Mouse (Mus musculus): ENCODE results near the gene Esrrg.

DNA sequence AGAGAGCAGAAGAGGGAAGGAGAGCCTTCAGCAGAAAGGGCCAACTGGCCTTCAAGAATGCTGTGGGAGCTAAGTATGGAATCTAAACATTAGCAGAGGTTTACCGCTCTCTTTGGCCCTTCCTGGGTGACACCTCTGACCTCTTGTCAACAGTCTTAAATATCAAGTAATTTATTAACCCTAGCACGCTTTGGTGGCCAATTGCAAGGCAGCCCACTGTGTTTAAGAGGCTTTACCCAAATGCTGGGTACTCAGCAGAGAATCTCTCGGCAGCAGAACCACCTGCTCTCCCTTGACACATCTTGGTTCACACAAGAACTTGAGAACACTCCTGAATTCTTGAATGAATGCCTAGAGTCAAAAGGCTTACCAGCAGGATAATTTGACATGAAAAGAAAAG lies 293.6 kb downstream of the Esrrg start:
- no peak for TF ChIP-seq GATA1 (IDR thresholded peaks at IDR 0.05; ENCODE audit: borderline replicate concordance, low read length)
- TF ChIP-seq FLI1 (IDR thresholded peaks at IDR 0.05; ENCODE audit: low read length), result no peak

Measured in megakaryocyte, embryonic 14.5 days (primary cell).